Comparison of ENCODE assay signal across 9 mouse cellular contexts in genomic region chr5:18043022-18043421, GRCm38 (mm10).
DNase-seq lines count a peak whose midpoint lies in the region; ATAC-seq and TF ChIP-seq lines count a peak whose summit lies in the region.
"Had no signal": no experiment of that assay in that cellular context is flagged by ENCODE, and none has a peak within 500 bp of the region (broad histone marks: within the 10 kb centered on the region; RNA-seq: fewer than 3 reads in every experiment).

No protein-coding gene starts in this region.

- no peak overlapping the region for H3K4me2 ChIP-seq in midbrain, embryonic 15.5 days
- no peak overlapping the region for H3K4me2 ChIP-seq in forebrain, postnatal 0 days (ENCODE audit: low read depth)
- no peak overlapping the region for H3K4me2 ChIP-seq in intestine, embryonic 15.5 days (replicated peaks)

- no peak overlapping the region for H3K4me3 ChIP-seq in midbrain, embryonic 10.5 days
- no peak overlapping the region for H3K4me3 ChIP-seq in midbrain, embryonic 15.5 days
- no peak overlapping the region for H3K4me3 ChIP-seq in forebrain, postnatal 0 days (ENCODE audit: low read depth, low read length)
- no peak overlapping the region for H3K4me3 ChIP-seq in intestine, embryonic 15.5 days (replicated peaks)
- no peak overlapping the region for H3K4me3 ChIP-seq in liver, adult 2 months (ENCODE audit: insufficient read depth, low read depth, low read length)
- H3K4me3 ChIP-seq: erythroblast, embryonic 14.5 days had no signal

- no peak for ATAC-seq in midbrain, embryonic 15.5 days (replicated peaks)
- ATAC-seq in forebrain, postnatal 0 days, result no peak
- ATAC-seq in intestine, embryonic 15.5 days, result peak; percentile 34; the same call in 1 of the 2 replicates
- peak; percentile 66; the same call in 1 of the 2 replicates for ATAC-seq in neutrophil, adult 5-6 weeks (ENCODE audit: extremely low read depth, insufficient number of reproducible peaks, low FRiP score, poor library complexity, severe bottlenecking)

- H3K4me1 ChIP-seq in midbrain, embryonic 10.5 days, result no peaks in the 10 kb centered on the region
- no peaks in the 10 kb centered on the region for H3K4me1 ChIP-seq in midbrain, embryonic 15.5 days
- no peaks in the 10 kb centered on the region for H3K4me1 ChIP-seq in forebrain, postnatal 0 days (ENCODE audit: insufficient read depth)
- H3K4me1 ChIP-seq in intestine, embryonic 15.5 days (replicated peaks), result no peaks in the 10 kb centered on the region
- no peaks in the 10 kb centered on the region for H3K4me1 ChIP-seq in liver, adult 2 months (ENCODE audit: control insufficient read depth, insufficient read depth, low read length)

- TF ChIP-seq CTCF in brain, embryonic 14.5 days (IDR thresholded peaks at IDR 0.05; ENCODE audit: borderline replicate concordance, extremely low read depth, insufficient read depth, insufficient read length), result peak; percentile 70; the same call in 1 of the 2 replicates
- TF ChIP-seq CTCF in forebrain, postnatal 0 days (IDR thresholded peaks at IDR 0.05; ENCODE audit: low read depth), result peak; percentile 71
- peak; percentile 64; the same call in 1 of the 2 replicates for TF ChIP-seq CTCF in liver, adult 2 months (IDR thresholded peaks at IDR 0.05; ENCODE audit: low read depth, low read length)

- H3K27me3 ChIP-seq in midbrain, embryonic 10.5 days (ENCODE audit: low read depth, poor library complexity, severe bottlenecking), result no peaks in the 10 kb centered on the region
- no peaks in the 10 kb centered on the region for H3K27me3 ChIP-seq in midbrain, embryonic 15.5 days (replicated peaks)
- no peaks in the 10 kb centered on the region for H3K27me3 ChIP-seq in forebrain, postnatal 0 days (ENCODE audit: insufficient read depth, low read length)
- H3K27me3 ChIP-seq in intestine, embryonic 15.5 days (replicated peaks), result no peaks in the 10 kb centered on the region
- 0 out of 2 replicates have a peak, but pooled peaks cover 4% of the 10 kb centered on the region for H3K27me3 ChIP-seq in liver, adult 2 months (ENCODE audit: control insufficient read depth, insufficient read depth, low read length)

- no peaks in the 10 kb centered on the region for H3K9me3 ChIP-seq in midbrain, embryonic 10.5 days (replicated peaks)
- H3K9me3 ChIP-seq in midbrain, embryonic 15.5 days, result no peaks in the 10 kb centered on the region
- H3K9me3 ChIP-seq in forebrain, postnatal 0 days (ENCODE audit: low read length), result no peaks in the 10 kb centered on the region
- H3K9me3 ChIP-seq in intestine, embryonic 15.5 days, result no peaks in the 10 kb centered on the region

- no peak for TF ChIP-seq POLR2A in brain, embryonic 14.5 days (IDR thresholded peaks at IDR 0.05; ENCODE audit: borderline replicate concordance, extremely low read depth, insufficient read depth, insufficient read length, poor library complexity, severe bottlenecking)
- no peak for TF ChIP-seq POLR2A in liver, adult 2 months (IDR thresholded peaks at IDR 0.05; ENCODE audit: extremely low read depth, insufficient read depth, low read length)

- H3K9ac ChIP-seq in midbrain, embryonic 15.5 days, result no peak overlapping the region
- no peak overlapping the region for H3K9ac ChIP-seq in forebrain, postnatal 0 days
- H3K9ac ChIP-seq in intestine, embryonic 15.5 days, result no peak overlapping the region
- H3K9ac ChIP-seq in liver, adult 2 months (ENCODE audit: low read depth, low read length), result no peak overlapping the region

- H3K27ac ChIP-seq in midbrain, embryonic 10.5 days (replicated peaks), result no peak overlapping the region
- no peak overlapping the region for H3K27ac ChIP-seq in midbrain, embryonic 15.5 days
- no peak overlapping the region for H3K27ac ChIP-seq in forebrain, postnatal 0 days (ENCODE audit: low read depth, low read length)
- H3K27ac ChIP-seq in intestine, embryonic 15.5 days, result no peak overlapping the region
- H3K27ac ChIP-seq in liver, adult 2 months (replicated peaks; ENCODE audit: insufficient read depth, low read depth, low read length), result no peak overlapping the region

- H3K79me2 ChIP-seq in liver, adult 2 months (ENCODE audit: control insufficient read depth, insufficient read depth, low read length), result no peaks in the 10 kb centered on the region

- WGBS in midbrain, embryonic 10.5 days, result 5% methylated on average over 2 of the region's 2 CpGs
- 2% methylated on average over 2 of the region's 2 CpGs for WGBS in midbrain, embryonic 15.5 days
- 3% methylated on average over 2 of the region's 2 CpGs for WGBS in forebrain, postnatal 0 days
- 8% methylated on average over 2 of the region's 2 CpGs for WGBS in intestine, embryonic 15.5 days
- 1% methylated on average over 2 of the region's 2 CpGs for WGBS in liver, adult 2 months

- DNase-seq in midbrain, embryonic 10.5 days (ENCODE audit: low spot score), result peak; percentile 63
- DNase-seq in brain, embryonic 14.5 days (ENCODE audit: low read depth), result peak; percentile 83
- peak; percentile 58 for DNase-seq in forebrain, postnatal 0 days
- DNase-seq in liver, adult 2 months (ENCODE audit: extremely low read depth, low read depth, low spot score), result peak; percentile 62
- DNase-seq in thymus, postnatal 25 days, result peak; percentile 4

- H3K36me3 ChIP-seq in midbrain, embryonic 10.5 days, result no peaks in the 10 kb centered on the region
- no peaks in the 10 kb centered on the region for H3K36me3 ChIP-seq in midbrain, embryonic 15.5 days (replicated peaks)
- no peaks in the 10 kb centered on the region for H3K36me3 ChIP-seq in forebrain, postnatal 0 days (ENCODE audit: insufficient read depth)
- no peaks in the 10 kb centered on the region for H3K36me3 ChIP-seq in intestine, embryonic 15.5 days
- no peaks in the 10 kb centered on the region for H3K36me3 ChIP-seq in liver, adult 2 months (ENCODE audit: control insufficient read depth, insufficient read depth, low read length)

Comparison
In these comparisons a context has a peak if more than half of its experiments do, and no peak if none do; other contexts are left out.
1. DNase-seq: peak in every context shown above with its lines; median percentile 83 in brain, embryonic 14.5 days; 63 in midbrain, embryonic 10.5 days; 62 in liver, adult 2 months; 58 in forebrain, postnatal 0 days; 4 in thymus, postnatal 25 days.
2. ATAC-seq: peak in intestine, embryonic 15.5 days (single experiment) and neutrophil, adult 5-6 weeks (single experiment); none in midbrain, embryonic 15.5 days (single experiment) and forebrain, postnatal 0 days (single experiment).
3. Peak in every context shown above with its lines, with median percentiles within 50 percentile points of each other: CTCF ChIP-seq.